Mouse (Mus musculus) splenic B cell, adult 2 months (primary cell): Measurements from ENCODE around the gene Nhs.

Source experiments
- DNase-seq: peaks from one replicate; pipeline ENCODE4 v3.0.0-alpha.2; 2011; ENCODE audit warnings: low read depth, low spot score
- H3K27me3 ChIP-seq: 2 replicates; pipeline ENCODE4 v1.6.1; 2012; ENCODE audit warnings: mild to moderate bottlenecking, low read length, moderate library complexity, mixed read lengths; ENCODE audit not compliant: control insufficient read depth, poor library complexity, insufficient read depth, severe bottlenecking
- H3K36me3 ChIP-seq: 2 replicates; pipeline ENCODE4 v1.6.1; 2012; ENCODE audit warnings: mild to moderate bottlenecking, low read length, moderate library complexity, mixed read lengths; ENCODE audit not compliant: control insufficient read depth, poor library complexity, insufficient read depth, severe bottlenecking

Gene Nhs

DNA sequence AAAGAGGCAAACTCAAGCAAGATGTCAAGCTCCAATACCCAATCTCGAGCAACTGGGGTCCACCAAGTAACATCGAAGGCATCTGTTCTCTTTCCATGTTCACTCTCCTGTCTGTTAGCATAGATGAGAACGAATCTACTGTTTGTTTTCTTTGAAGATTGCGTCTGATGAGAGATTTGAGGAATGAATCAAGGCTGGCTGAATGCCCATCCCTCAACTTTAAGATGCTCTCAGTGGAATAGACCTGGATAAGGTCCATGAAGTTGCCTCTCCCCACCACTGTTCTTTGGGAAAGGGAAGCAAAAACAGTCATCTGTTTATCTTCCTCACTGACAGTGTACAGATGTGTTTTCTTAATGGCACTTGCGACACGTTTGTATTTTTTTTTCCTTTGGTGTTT is 178.1 kb downstream of the Nhs start:
- no peaks in the 10 kb centered on the region for H3K27me3 ChIP-seq
- H3K36me3 ChIP-seq = no peaks in the 10 kb centered on the region
- DNase-seq = no peak

DNA sequence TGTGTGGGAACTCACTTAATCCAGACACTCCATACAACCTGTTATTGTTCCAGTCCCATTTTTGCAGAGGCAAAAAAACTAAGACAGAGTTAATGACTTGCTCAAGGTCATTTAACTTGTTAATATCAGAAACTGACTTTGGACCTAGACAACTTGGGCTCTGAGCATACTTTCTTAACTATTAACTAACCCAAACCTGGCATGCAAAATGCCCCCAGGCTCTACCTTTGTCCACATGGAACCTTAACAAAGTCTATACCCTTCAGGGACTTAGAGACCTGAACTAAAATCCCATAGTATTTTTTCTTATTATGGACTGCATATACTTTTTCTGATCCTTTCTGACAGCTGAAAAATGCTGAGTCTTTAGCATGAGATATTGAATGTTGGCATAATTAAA is 179.6 kb downstream of the Nhs start:
- Histone ChIP-seq H3K36me3 (no peaks in the 10 kb centered on the region), H3K27me3 (no peaks in the 10 kb centered on the region)
- no peak for DNase-seq

DNA sequence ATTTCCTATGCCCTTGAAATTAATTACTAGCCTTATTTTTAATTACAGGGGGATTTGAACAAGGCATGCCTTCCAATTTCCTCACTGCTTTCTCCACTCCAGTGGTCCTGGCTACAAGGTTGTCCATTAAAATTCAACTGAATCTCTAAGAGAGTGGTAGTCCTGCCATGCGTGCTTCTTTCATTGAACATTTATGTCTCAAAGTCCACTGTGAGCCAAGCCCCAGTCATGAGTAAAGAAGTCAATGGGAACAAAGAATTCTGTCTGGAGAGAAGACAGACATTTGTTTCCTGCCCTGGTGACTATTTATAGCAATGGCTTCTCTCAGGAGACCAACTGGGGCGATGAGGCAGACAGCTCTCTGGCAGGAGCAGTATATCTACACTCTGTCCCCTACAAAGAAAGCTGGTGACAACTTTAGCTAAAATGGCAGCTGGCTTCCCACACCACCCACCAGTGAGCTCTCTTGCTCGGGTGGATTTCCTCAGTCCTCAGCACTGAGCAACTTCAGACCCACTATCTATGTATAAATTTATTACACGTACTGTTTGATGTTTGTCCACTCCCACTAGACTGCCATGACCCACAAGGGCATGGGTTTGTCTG is 182.2 kb downstream of the Nhs start:
- no peak for DNase-seq
- Histone ChIP-seq H3K36me3 (no peaks in the 10 kb centered on the region), H3K27me3 (no peaks in the 10 kb centered on the region)

DNA sequence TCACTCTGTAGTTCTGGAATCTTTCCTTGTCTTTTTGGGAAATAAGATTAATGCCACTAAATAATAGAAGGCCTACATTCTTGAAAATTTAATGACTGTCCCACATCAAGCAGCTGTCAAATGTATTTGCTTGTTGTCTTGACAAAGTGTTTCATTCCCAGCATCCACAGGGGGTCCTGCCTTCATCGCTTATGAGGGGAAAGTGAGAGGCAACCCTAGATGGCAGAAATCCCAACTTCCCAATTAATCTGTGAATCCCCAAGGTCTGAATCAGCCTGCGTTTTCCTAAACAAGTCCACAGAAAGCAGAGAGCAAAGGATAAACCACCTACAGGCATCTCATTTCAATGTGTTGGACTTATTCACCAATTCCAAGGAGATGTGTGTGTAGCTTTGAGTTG is 183.2 kb downstream of the Nhs start:
- H3K27me3 ChIP-seq = no peaks in the 10 kb centered on the region
- H3K36me3 ChIP-seq = no peaks in the 10 kb centered on the region
- DNase-seq = no peak

DNA sequence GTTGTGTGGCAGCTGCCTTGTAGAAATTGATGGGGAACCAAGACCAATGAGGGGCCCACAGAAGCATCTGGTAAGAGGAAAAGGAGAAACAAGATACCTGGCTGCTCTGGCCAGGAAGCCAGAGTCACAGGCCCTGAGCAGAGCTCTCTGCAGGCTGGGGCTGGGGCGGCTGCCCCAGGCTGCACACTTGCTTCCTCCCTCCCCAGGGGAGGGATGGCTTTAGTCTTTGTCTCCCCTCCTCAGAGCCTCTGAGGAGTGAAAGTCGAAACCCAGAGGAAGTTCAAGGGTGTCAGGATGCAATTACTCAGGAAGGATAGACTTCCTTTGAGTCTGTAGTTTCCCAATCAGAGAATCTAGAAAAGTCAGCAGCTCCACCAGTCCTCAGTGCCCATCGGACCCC is 186.0 kb downstream of the Nhs start:
- H3K27me3 ChIP-seq = no peaks in the 10 kb centered on the region
- no peak for DNase-seq

DNA sequence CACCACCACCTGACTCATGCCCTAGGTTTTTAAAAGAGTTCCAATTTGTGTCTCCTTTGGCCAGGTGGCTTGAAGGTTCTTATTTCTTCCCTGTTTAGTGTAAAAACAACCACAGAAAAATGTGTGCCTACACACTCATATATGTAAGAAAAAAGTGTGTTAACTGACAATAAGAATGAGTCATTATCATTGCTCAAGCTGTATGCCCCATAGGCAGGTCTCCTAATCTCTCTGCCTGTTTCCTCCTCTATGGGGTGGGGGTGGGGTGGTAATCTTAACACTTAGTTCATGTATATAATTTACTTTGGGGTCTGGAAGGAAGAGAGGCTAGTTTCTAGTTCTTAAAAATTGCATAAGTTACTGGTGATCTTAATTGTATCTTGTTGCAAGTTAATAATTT is 186.8 kb downstream of the Nhs start:
- H3K36me3 ChIP-seq = no peaks in the 10 kb centered on the region
- DNase-seq = no peak
- no peaks in the 10 kb centered on the region for H3K27me3 ChIP-seq

More for the DNA sequence above, 186.0 kb downstream of the Nhs start:
- H3K36me3 ChIP-seq = no peaks in the 10 kb centered on the region

DNA sequence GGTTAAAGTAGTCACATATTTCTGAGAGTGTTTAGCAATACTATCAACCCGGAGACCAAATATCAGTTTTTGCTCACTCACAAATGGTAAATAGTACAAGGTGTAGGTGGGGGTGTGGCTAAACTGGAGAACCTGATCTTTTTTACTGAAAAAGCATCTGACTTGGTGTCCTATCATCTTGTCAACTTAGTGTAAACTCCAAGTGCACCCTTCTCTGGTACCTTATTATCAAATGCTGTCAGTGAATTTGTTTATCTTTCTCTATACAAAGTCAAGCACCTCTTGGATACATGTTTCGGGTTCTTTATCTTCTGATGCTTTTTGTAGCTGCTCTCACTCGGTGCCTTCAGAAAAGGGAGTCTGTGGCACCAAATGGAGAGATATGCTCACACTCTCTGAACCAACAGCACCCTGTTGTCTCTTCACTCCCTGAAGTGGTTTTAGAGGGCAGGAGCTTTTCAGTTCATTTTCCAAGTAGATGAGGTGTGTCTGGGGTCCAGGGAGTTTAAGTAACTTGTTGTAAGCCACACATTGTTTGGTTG is 187.5 kb downstream of the Nhs start:
- DNase-seq = no peak
- Histone ChIP-seq H3K36me3 (no peaks in the 10 kb centered on the region), H3K27me3 (no peaks in the 10 kb centered on the region)

DNA sequence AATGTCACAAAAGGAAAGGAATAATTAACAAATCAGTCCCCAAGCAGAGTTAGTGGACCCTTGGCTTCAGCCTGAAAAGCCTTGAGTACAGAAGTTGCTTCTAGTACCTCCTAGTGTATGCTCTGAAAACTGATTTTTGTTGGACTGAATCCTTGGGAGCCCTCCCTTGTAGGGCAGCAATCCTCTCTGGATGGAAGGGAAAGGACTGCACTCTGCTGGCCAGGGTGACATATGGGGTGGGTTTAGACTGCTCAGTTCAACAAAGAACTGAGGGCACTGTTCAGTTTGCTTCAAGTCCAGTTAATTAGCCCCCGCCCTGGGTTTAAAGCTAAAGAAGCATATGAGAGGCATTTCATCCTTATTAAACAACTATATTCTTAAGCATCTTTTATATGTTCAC is 188.4 kb downstream of the Nhs start:
- DNase-seq = no peak
- Histone ChIP-seq H3K27me3 (no peaks in the 10 kb centered on the region), H3K36me3 (no peaks in the 10 kb centered on the region)

DNA sequence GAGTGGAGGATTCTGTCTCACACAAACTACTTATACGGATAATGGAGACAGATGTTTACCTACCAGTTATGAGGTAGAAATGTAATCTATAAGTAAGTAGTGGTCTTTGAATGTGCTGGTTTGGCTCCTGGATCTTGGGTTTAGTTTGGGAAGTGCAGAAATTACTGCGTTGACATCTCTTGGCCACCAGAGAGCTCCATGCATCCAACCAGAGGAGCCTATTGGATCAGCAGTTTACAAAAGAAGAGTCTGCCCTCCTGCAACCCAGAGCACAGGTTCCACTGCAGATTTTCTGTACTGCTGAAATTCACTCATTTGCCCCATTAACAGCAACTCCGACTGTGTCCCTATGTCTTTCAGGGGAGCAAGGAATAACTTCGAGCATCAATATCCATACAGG is 191.8 kb downstream of the Nhs start:
- Histone ChIP-seq H3K36me3 (no peaks in the 10 kb centered on the region), H3K27me3 (no peaks in the 10 kb centered on the region)
- DNase-seq = no peak

DNA sequence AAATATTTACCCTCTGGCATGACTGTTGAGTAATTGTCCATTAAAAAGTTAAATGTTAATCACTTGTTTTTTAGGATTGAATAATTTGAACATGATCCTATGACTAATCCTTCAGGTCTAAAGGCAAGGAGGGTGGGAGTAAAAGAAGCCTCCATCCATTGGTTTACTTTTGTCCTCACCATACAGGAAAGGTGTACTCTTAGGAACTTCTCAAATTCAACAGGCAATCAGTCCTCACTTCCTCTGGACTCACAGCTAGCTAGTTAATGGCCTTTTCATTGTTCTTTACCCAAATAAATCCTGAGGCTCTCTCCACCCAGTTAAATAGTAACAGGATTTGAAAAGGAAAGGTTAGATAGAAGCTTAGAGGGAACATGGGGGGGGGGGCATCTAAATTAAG is 196.2 kb downstream of the Nhs start:
- Histone ChIP-seq H3K36me3 (no peaks in the 10 kb centered on the region), H3K27me3 (no peaks in the 10 kb centered on the region)
- no peak for DNase-seq

DNA sequence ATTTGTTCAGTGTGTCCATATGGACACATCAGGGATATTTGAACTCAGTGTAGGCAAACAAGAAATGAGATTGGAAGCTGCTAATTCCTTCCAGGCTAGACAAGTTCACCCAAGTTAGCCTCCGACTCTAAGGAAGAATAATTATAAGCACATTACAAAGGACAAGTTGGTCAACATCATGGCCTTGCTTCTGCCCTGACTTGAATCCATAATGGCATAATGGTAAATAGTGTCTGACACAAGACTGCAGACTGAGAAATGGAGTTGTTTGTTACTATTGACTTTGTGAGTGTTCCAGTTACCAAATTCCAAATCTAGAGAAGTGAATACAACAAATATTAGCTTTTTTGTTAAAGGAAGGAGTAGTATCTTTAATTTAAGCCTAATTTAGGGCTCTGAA is 196.7 kb downstream of the Nhs start:
- Histone ChIP-seq H3K27me3 (no peaks in the 10 kb centered on the region), H3K36me3 (no peaks in the 10 kb centered on the region)
- no peak for DNase-seq

DNA sequence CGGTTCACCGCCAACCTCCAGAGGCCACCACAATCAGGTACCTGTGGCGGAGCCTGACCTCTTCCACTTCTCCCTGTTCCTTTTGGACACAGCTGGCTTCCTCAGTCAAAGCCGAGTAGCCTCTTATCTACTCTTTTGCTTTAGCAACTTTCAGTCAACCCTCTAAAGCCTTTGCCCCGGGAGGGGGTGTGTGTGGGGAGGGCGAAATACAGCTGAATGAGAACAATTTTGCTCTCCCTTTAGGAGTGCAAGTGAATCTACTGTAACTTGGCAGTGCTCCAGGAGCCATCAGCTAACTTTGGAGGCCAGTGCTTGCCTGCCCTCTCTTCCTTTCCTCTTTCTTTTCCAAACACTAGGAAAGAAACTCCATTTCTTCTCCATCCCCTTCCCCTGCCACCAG is 197.8 kb downstream of the Nhs start:
- no peaks in the 10 kb centered on the region for H3K36me3 ChIP-seq
- H3K27me3 ChIP-seq = no peaks in the 10 kb centered on the region

DNA sequence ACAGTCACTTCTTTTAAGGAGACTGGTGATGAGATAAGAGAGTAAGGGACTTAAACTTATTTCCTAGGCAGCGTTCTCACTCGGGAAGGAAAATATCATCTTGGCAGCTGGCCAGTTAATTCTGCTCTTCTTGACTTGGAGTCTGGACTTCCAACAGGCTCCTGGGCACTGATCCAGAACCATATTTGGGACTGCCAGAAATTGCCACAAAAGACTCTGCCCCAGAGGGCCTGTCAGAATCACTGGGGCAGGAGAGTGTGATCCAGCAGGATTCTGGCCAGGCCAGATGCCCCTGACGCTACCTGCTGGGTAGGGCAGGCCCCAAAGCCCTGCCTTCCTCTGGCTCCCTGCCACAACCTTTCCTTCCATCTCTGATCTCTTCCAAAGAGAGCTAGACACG is 198.4 kb downstream of the Nhs start:
- Histone ChIP-seq H3K36me3 (no peaks in the 10 kb centered on the region), H3K27me3 (no peaks in the 10 kb centered on the region)
- no peak for DNase-seq

More for the DNA sequence above, 197.8 kb downstream of the Nhs start:
- no peak for DNase-seq

DNA sequence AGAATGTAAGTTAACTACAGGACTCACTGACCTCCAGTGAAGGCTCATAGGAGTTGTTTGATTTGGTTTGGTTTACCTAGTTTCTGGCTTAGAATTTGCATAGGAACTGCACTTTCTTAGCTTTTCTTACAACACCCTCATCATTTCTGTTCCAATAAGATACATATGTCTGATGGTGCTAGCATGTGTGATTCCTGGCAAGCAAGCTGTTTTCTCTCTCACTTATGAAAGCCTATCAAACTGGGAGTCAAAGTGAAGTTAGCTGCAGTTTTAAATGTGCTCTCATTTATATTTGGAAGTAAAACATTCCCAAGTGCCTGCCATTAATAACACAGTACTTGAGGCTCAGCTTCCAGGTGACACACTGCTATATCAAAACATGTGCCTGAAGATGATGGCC is 207.2 kb downstream of the Nhs start:
- H3K27me3 ChIP-seq = no peaks in the 10 kb centered on the region
- DNase-seq = no peak

DNA sequence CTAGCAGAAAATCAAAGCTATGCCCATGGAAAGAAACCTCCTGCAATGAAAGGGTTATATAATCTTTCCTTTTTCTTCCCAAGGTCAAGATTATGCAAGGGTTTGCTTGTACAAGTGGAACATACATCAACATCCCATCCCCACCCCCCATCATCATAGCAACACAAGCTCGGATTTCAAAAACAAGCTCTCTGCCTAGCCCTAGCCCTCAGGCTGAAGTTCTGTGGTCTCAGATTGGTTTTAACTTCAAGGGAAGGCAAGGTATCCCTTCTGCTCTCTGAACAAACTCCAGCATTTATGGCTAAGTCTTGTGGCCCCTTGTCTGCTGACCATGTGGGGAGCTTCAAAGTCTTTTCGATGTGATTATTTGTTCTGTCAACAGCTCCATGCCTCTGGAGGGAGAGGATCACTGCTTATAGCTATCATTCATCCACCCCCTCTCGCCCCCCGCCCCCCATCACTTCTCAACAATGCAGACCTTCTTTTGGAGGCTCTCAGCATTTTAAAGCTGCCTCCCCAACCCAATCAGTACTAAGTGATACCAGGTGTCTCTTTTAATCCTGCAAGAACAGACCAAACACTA is 216.3 kb downstream of the Nhs start:
- no peak for DNase-seq
- Histone ChIP-seq H3K27me3 (no peaks in the 10 kb centered on the region), H3K36me3 (no peaks in the 10 kb centered on the region)

More for the DNA sequence above, 207.2 kb downstream of the Nhs start:
- no peaks in the 10 kb centered on the region for H3K36me3 ChIP-seq

DNA sequence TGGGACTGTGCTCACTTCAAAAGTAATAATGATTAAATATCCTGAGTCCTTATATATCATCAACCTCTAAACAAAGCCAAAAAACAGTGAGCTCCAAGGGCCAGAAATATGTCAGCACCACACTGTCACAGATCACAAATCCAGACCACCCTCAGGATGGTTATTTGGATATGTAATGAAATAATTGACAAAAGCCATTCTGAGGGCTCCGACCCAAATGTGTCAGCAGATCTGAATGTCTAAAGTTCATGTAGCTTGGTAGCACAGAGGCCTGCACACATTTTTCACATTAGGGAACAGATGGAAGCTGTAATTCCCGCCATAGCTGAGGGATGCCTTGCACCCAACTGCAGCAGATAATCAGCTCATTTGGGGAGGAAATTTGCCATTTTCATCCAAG is 218.8 kb downstream of the Nhs start:
- DNase-seq = no peak
- Histone ChIP-seq H3K27me3 (no peaks in the 10 kb centered on the region), H3K36me3 (no peaks in the 10 kb centered on the region)
